ENCODE assay signal across 8 mouse cellular contexts in the genomic region with DNA sequence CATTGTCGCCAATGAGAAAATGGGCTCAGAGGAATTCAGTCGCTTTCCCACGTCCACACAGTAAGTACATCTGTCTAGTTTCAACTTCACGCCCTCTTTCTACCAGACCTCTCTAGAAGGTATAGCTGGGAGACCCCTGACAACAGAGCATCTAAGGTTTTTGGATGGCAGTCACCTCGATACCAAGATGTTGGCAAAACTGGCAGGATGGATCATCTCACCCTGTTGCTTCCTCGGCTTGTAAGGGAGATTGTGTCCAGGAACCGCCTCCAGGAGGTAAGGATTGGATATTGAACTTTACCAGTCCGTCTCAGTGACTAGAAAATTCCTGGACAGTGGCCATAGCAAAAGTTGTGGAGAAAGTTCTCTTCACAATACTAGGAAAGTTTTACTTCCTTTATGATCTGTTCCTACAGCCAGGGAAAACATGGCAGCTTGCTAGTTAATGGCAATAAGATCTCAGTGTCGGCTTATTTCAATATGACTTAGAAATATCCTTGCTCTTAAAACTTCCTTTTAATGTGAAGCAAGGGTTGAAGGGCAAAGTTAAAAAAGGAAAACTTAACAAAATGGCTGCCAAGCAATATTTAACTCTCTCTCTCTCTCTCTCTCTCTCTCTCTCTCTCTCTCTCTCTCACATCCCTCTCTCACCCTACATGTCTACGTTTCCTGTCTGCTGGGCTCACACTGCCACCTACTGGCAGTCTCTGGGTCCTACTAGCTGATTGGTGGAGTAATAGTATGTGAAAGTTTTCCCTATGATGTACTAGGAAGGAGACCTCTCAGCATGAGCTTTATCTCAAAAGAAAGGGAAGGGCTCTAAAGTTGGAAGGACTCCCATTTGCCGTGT. TPM values are rescaled to one million over a fixed set of nuclear protein-coding genes. Genes with fewer than 3 reads are reported as not detected.
A peak's percentile ranks its signal among the peaks of the same experiment; 100 is the strongest.
DNase-seq lines count a peak whose midpoint lies in the region; ATAC-seq and TF ChIP-seq lines count a peak whose summit lies in the region.

No protein-coding gene starts in this region.

- peak; percentile 50 for ATAC-seq in hindbrain, embryonic 16.5 days

- peak overlapping the region; percentile 51 for H3K4me3 ChIP-seq in gastrocnemius, adult 2 months
- H3K4me3 ChIP-seq in hindbrain, embryonic 16.5 days (ENCODE audit: low read length), result no peak overlapping the region

- intact Hi-C loops in gastrocnemius, adult 2 months (cut with DNase I), result loop anchor here (1.0 to 10.0 kb wide), 5 partner anchors 77 to 453 kb away; a partner anchor contains a TSS

- peaks cover 16% of the 10 kb centered on the region for H3K4me1 ChIP-seq in hindbrain, embryonic 16.5 days (ENCODE audit: control insufficient read depth, insufficient read depth, low read depth, low read length)

- no peak overlapping the region for H3K9ac ChIP-seq in hindbrain, embryonic 16.5 days (ENCODE audit: low read depth, low read length)

- H3K27me3 ChIP-seq in hindbrain, embryonic 16.5 days (replicated peaks; ENCODE audit: control insufficient read depth, insufficient read depth, low read length), result no peaks in the 10 kb centered on the region

- peak; percentile 89 for TF ChIP-seq CTCF in gastrocnemius, adult 2 months (IDR thresholded peaks at IDR 0.05)

- WGBS in hindbrain, embryonic 16.5 days, result 66% methylated on average over 11 of the region's 11 CpGs

- H3K27ac ChIP-seq in gastrocnemius, adult 2 months, result peak overlapping the region; percentile 64
- H3K27ac ChIP-seq in hindbrain, embryonic 16.5 days (ENCODE audit: low read depth, low read length), result no peak overlapping the region

- no peak overlapping the region for H3K4me2 ChIP-seq in hindbrain, embryonic 16.5 days (ENCODE audit: low read length)

- no peaks in the 10 kb centered on the region for H3K9me3 ChIP-seq in hindbrain, embryonic 16.5 days (ENCODE audit: control insufficient read depth, low read length)

- DNase-seq in T-cell, adult 2 months (ENCODE audit: low spot score), result peak; percentile 86
- peak; percentile 82 to 91 for DNase-seq in cerebellum, postnatal 4 days (ENCODE audit: low spot score in 2 of 2)
- peak; percentile 90 for DNase-seq in gastrocnemius, adult 2 months
- DNase-seq in left cerebral cortex, adult 11 months (ENCODE audit: low spot score), result peak; percentile 80
- DNase-seq in lung, postnatal 36 days, result peak; percentile 96
- peak; percentile 89 for DNase-seq in retina, postnatal 7 days (ENCODE audit: low read depth, low spot score)
- DNase-seq in urinary bladder, adult 18-20 months (ENCODE audit: low spot score in 2 of 2), result peak; percentile 69 to 77

- no peaks in the 10 kb centered on the region for H3K36me3 ChIP-seq in hindbrain, embryonic 16.5 days (ENCODE audit: control insufficient read depth, insufficient read depth, low read length)

RNA-seq across cellular contexts. Expression of a gene that starts 1.7 kb away (rescaled TPM):
- total RNA-seq in gastrocnemius, adult 2 months (2021), result 10 to 100 TPM; 12.0 to 13.8 TPM
- polyA plus RNA-seq in hindbrain, embryonic 16.5 days (2015; fragmentation: Nextera tagmentation; extraction: Ambion mirVana), result 116 and 126 TPM in 2 replicates

RNA-seq across cellular contexts. Expression of a gene that starts 7.1 kb away (rescaled TPM):
- not detected for total RNA-seq in gastrocnemius, adult 2 months (2021)
- 8.4 and 10.6 TPM in 2 replicates for polyA plus RNA-seq in hindbrain, embryonic 16.5 days (2015; fragmentation: Nextera tagmentation; extraction: Ambion mirVana)

RNA-seq across cellular contexts. Expression of a gene that starts 38.5 kb away (rescaled TPM):
- total RNA-seq in gastrocnemius, adult 2 months (2021), result 10 to 100 TPM; 21.6 to 28.3 TPM
- polyA plus RNA-seq in hindbrain, embryonic 16.5 days (2015; fragmentation: Nextera tagmentation; extraction: Ambion mirVana), result 9.8 and 13.3 TPM in 2 replicates

RNA-seq across cellular contexts. Expression of a gene that starts 53.4 kb away (rescaled TPM):
- total RNA-seq in gastrocnemius, adult 2 months (2021), result 1 to 10 TPM; 2.8 to 3.8 TPM
- polyA plus RNA-seq in hindbrain, embryonic 16.5 days (2015; fragmentation: Nextera tagmentation; extraction: Ambion mirVana), result 2.7 and 3.9 TPM in 2 replicates

RNA-seq across cellular contexts. Expression of a gene that starts 55.0 kb away (rescaled TPM):
- total RNA-seq in gastrocnemius, adult 2 months (2021), result under 1 TPM; 0.26 to 0.36 TPM
- polyA plus RNA-seq in hindbrain, embryonic 16.5 days (2015; fragmentation: Nextera tagmentation; extraction: Ambion mirVana), result 0.22 and 0.28 TPM in 2 replicates
